Mouse (Mus musculus) liver, adult (tissue): ENCODE data around the gene Carns1.

Experiments used
- GATA4 ChIP-seq: IDR thresholded peaks from 2 replicates; pipeline ENCODE4 v1.6.1; 2014; ENCODE audit warnings: mild to moderate bottlenecking, low read length; ENCODE audit not compliant: insufficient replicate concordance

Carns1 gene

DNA sequence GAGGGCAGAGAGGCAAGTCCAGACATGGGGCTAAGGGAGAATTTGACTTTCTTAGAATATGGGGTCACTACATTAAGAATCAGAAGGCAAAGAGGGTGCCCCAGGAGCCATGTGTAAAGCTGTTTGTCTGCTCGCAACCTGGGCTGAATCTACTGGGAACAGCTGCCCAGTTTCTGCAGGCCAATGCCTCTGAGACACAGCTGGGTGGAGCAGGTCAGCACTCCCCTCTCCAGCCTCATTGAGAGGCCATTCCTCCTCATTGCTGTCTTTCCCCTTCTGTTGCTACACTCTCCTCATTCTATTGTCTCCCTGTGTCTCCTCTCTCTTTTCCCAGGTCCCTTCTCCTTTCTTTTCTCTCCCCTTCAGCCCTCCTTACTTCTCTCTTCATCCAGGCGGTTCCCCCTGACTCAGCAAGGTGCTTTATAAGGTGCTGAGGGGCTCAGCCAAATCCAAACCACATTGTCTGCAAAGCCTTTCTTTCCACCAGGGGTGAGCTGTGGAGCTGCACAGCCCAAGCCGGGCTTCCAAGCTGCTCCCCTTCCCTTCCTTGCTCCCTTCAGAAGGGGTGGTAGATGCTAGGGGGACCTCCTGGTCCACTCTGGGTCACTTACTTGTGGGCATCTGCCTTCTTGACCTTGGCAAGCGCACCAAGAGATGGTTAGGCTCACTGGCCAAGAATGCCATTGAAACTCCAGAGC is 36.8 kb upstream of the Carns1 start:
- TF ChIP-seq GATA4, result no peak

GRCm38 (mm10) chr19:4208563-4208962 is 33.3 kb upstream of the Carns1 start:
- no peak for TF ChIP-seq GATA4

GRCm38 (mm10) chr19:4206971-4207370 is 31.7 kb upstream of the Carns1 start:
- no peak for TF ChIP-seq GATA4

DNA sequence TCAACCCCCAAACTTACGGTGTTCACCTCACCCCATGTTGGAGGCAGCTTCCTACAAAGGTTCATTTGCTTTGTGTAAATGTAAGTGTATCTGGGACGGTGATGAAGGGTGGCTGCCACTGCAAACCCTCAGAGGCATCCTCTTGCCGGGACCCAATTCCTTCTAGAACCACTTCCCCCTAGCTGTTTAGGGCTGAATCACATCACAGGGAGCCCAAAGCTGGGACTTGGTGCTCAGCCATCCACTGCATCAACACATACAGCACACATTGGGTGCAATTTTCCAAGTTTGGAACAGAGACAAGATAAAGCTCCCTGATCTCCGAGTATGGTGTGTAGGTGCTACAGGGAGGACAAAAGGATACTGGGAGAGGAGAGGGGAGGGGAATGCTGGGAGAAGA is 29.6 kb upstream of the Carns1 start:
- TF ChIP-seq GATA4, result no peak

DNA sequence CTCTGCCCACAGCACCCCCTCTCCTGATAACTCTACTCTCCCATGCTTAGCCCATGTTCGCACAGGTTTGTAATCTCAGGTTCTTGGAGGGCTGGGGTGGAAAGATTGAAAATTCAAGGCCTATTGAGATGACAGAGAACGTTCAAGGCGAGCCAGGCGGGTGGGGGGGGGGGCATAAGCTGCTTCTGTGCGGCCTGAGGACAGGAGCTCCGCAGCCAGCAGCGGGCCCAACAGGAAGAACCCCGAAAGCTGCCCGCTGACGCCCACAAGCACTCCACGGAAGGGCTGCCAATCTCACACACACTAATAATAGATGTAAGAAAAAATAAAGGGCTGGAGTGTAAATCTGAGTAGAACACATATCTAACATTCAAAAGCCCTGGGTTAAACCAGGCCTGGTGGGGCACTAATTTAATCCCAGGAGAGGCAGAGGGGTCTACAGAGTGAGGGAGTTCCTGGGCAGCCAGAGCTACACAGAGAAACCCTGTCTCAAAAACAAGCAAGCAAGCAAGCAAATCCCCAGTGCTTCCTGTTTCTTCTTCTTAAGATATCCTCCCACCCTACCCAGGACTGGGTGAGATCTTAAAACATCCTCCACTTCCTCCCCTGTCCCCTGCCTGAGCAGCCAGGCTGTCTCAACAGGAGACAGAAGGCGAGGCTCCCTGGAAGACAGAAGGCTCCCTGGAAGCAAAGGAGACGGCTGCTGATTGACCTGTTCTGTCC is 28.5 kb upstream of the Carns1 start:
- TF ChIP-seq GATA4, result no peak

GRCm38 (mm10) chr19:4203148-4203547 is 27.9 kb upstream of the Carns1 start:
- no peak for TF ChIP-seq GATA4

- no peak for TF ChIP-seq GATA4
Measured at GRCm38 (mm10) chr19:4202149-4202548, 26.9 kb upstream of the Carns1 start.

DNA sequence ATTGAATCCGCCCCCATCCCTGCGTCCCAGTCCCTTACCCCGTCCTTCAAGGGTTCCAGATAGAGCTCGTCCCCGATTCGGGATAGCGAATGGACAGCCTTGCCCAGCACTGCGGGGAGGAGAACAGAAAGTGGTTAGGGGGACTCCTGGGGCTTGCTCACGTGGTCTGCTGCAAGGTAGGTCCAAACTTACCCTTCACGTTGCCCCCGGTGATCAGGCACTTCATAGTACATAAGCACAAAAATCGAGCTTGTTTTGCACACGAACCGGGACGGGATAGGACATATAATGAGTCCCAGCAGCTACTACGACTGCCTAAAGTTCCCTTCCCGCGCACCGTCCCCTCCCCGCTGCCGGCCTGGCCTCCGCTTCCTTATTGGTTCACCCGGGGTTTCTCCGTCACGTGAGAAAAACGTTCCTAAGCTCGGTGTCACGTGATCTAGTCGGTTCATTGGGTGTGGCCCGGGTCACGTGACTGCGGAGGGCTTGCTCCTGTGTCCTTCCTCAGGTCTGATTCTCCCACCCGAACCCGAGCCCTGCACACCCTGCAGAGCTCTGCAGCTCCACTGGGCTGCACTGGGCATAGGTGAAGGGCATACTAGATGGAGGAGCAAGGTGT is 26.1 kb upstream of the Carns1 start, which contains the start of gene Rad9a:
Gene Rad9a, minus strand, starts transcription at position 372 of the 619 bp plus-strand sequence.
- peak; percentile 9; the same call in 1 of the 2 replicates for TF ChIP-seq GATA4

DNA sequence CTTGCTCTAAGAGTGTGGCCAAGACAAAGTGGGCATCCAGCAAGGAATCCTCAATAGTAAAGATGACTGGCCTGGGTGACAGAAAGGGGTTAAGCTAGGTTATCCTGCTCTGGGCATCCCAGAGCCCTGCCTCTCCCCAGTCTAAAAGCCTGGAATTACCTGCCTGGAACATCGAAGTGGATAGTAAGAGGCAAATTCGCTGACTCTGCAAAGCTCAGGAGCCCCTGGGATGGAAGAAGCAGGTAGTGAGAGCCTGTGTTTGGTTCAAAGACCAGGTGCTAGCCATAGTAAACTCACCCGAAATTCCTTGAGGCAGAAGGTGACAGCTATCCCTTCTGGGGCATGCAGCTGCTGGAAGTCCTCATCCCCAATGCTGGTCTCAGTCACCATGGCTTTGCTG is 21.9 kb upstream of the Carns1 start:
- no peak for TF ChIP-seq GATA4

DNA sequence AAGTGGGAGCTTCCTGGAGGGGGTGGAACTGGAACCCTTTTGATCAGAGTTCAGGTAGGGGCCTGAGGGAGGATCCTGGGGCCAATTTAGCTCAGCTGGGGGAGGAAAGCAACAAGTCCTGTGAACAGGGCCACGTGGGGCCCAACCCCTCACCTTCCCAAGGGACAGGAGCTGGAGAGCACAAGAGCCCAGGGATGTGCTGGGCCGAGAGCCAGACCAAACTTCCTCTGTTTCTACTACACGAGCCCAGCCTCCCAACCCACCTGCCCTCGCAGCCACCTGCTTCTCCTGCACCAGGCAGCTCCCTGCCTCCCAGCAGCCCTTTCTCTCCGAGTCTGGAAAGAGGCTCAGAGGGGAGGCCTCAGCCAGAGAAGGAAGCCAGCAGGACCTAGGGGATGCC is 21.3 kb upstream of the Carns1 start:
- no peak for TF ChIP-seq GATA4

- no peak for TF ChIP-seq GATA4
Measured at GRCm38 (mm10) chr19:4196048-4196447, 20.8 kb upstream of the Carns1 start.

GRCm38 (mm10) chr19:4194776-4195650 is 19.7 kb upstream of the Carns1 start:
- no peak for TF ChIP-seq GATA4

DNA sequence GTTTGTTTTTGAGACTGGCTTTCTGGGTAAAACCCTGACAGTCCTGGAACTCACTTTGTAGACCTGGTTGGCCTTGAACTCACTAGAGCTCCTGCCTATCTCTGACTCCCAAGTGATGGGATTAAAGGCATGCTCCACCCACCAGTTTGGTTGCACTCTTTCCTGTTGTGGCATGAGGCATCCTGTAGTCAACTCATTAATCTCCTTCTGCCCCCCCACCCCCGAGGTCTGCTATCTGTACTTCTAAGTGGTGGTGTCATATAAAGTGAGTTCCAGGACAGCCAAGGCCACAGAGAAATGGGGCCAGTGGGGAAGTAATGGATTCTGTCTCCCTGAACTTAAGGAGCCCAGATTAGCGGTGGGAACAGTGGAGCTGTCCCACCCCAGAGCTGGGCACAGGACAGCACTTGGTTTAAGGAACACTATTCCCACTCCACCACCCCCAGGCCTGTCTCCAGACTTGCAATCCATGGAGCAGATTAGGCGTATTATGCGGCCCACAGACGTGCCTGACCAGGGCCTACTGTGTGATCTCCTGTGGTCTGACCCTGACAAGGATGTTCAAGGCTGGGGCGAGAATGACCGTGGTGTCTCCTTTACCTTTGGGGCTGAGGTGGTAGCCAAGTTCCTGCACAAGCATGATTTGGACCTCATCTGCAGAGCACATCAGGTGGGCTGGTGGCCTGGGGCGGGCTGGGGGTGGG is 18.9 kb upstream of the Carns1 start:
- no peak for TF ChIP-seq GATA4

DNA sequence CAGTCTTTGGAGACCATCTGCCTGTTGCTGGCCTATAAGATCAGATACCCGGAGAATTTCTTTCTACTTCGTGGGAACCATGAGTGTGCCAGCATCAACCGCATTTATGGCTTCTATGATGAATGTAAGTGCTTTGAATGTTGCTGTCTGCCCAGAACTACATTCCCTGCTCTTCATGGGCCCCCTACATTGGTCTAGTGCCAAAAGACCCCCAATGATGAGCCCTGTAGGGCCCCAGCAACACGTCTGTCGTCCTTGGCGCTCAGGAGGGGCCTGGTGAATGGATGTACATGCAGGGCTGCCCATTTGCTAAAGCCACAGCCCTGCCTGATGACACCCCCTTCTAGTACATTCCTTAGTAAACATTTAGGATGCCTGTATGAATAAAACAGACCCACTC is 17.9 kb upstream of the Carns1 start:
- no peak for TF ChIP-seq GATA4
